Mouse (Mus musculus) layer of hippocampus, adult 8-10 months (tissue): ENCODE measurements at regions not wholly inside any gene's neighbourhood (a gene's known extent, or its start where the extent isn't known, plus 50 kb on each side); places are given as distances from the start of the nearest gene placed in this dataset.
"Not testable (repeated sequence)": the region's sequence is repeated elsewhere in the genome, so short reads cannot be mapped to it uniquely, and the experiment has no call there.

Source experiments
- DNase-seq, 2 experiments: peaks; one replicate each; pipeline ENCODE4 v3.0.0; 2022; ENCODE audit warnings: low spot score in 2 of 2

DNA sequence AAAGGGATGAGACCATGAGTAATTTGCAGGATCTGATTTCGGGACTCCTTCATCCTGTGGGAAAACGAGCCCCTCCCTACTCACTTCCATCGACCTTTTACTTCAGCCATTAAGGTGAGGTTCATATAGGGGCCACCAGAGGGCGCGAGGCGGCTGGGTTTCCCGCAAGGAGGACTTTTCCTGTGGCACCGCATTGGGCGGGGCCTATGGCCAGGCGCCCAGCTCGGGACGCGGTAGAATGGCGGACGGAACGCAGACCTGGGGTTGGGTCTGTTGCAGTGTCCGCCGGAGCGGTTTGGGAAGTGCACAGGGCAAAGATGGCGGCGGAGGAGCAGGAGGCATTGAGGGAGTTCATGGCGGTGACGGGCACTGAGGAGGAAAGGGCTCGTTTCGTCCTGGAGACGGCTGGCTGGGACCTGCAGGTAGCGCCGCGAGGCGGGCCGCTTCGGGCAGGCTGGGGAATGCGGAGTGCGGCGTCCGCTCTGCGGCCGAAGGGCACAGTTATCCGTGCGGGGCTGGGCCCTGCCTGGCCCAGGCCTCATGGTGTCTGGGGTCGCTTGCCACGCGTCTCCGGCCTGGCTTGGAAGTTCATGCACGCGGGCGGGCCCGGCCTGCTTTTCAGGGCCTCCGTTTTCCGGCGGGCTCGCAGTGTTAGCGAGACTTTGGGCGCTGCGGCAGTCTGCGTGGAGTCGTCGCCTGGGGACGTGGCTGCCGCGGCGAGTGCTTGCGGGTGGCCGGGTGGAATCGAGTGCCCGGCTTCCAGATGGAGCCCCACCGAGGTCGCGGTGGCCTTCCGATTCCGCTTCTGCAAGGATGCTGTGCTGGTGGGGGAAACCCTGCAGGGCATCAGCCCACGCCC lies 219.1 kb downstream of the Gm31371 start:
- DNase-seq: peak; percentile 100

DNA sequence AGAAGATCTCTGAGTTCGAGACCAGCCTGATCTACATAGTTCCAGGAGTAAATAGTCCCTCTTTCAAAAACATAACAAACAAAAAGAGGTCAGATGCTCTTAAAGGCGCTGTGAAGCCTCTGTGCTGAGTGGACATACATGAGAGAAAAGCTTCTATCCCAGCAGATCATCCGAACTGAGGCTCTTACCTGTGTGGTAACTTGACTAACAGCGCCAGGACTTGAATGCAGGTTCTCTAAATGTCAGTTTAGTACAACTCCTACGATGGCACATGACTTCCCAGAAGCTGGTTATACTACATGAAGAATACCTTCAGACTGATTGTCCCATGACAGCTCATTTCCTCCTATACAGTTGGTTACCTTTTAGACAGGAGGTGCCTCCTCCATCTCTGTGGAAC lies 220.4 kb downstream of the Gm31371 start:
- peak; percentile 41 to 49 for DNase-seq

DNA sequence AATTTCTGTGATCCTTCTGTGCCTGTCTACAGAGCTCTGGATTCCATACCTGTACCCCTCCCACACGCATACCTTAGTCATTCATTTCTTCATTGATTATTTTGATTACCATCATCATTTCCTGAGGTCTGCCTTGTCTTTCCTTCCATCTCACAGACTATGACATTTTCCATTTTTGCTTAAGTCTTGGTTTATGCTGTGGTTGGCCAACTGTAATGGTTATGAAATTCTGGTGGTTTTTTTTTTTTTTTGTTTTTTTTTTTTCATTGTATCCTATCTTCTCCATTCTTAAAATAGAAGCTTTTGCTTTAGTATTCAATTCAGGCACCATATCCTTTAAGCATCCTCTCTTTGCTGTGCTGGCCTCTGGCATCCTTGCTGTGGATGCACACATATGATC lies 227.4 kb downstream of the Gm15319 start:
- DNase-seq: not testable (repeated sequence)

DNA sequence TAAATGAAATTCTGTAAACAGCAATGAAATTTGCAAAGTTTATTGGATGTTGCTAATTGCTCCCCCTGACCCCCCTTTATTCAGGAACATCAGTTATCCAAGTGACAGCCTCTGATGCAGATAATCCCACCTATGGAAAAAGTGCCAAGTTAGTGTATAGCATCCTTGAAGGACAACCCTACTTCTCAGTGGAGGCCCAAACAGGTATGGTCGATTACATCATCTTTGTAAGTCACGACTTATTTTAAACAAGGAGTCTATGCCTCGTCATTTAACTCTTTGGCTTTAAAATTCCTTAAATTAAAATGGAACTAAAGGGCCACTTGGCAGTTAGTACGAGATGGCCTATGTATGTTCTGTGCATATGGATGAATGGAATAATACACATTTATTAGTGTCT lies 217.6 kb downstream of the Gm15319 start:
- DNase-seq: not testable (repeated sequence)

GRCm38 (mm10) chr8:20151317-20152047 lies 211.5 kb downstream of the Gm15319 start:
- not testable (repeated sequence) for DNase-seq

DNA sequence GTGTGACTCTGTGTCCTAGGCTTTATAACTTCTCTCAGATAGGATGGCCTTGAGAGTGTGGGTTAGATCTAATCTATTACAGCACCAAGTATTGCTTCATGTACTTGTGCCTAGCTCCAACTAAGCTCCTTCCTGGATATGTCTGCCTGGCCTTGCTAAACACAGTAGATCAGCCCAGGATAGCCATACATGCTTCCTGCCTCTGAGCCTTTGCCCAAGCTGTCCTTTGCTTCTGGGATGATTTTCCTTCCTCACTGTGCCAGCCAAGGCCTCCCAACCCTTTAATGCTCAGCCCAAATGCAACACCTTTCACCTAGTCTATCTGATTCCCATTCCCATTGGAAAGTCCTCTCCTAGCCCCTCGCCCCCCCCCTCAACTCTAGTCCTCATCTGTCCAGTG lies 208.9 kb downstream of the Gm15319 start:
- DNase-seq: not testable (repeated sequence)
